Mouse (Mus musculus): ENCODE measurements around the gene Lrpap1. TPM values are rescaled to one million over a fixed set of nuclear protein-coding genes. Genes with fewer than 3 reads are reported as not detected.

Lrpap1 gene
- polyA plus RNA-seq, 1 experiment from 2014 or later: 112 TPM

DNA sequence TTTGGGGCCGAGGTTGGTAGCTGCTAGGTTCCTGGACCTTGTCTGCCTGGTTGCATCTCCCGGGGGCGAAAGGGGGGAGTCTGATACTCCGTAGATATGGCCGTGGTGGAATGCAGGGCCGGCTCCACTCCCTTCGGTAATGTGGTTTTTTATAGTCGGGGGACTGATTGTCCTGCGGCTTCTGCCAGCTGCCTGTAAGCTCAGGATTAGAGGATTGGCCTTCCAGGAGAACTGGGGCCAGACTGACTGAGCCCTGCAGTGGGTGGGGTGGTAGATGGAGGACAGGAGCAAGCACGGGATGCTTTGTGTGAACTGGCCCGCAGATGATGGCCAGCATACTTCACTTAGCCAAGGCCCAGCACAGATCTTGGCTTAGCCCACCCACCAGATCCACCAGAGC lies 32.3 kb downstream of the Lrpap1 start:
- H3K27me3 ChIP-seq: peaks cover 4% of the 10 kb centered on the region; the same call in 1 of the 2 replicates
- H3K4me1 ChIP-seq: peaks cover 6% of the 10 kb centered on the region; the same call in 1 of the 2 replicates
- no peak overlapping the region for H3K4me2 ChIP-seq (replicated peaks)
- H3K27ac ChIP-seq (replicated peaks): no peak overlapping the region
- H3K4me3 ChIP-seq: no peak overlapping the region
- no peaks in the 10 kb centered on the region for H3K9me3 ChIP-seq
- no peak overlapping the region for H3K9ac ChIP-seq (replicated peaks)
- WGBS: 89% methylated on average over 11 of the region's 11 CpGs
- no peak for ATAC-seq (ENCODE audit: low FRiP score, low read depth)
- no peaks in the 10 kb centered on the region for H3K36me3 ChIP-seq

DNA sequence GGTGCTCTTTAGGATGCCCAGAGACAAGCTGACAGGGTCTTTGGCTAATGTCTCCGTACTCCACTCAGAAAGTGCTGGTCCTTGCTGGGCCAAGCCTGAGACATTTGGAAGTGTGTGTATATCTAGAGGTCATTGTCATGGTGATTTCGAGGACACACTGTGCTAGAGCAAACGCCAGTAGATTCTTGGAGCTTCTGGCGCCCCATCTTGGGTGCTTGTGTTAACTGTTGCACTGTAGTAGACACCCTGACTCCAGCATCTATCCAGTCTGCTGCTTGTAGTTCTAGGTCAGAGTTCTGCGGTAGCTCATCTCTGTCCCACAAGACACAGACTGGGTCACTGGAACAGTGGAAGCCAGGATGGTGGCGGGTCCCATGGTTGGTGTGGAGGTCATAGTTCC lies 33.7 kb downstream of the Lrpap1 start:
- Histone ChIP-seq H3K27me3 (no peaks in the 10 kb centered on the region), H3K9ac (replicated peaks) (no peak overlapping the region), H3K36me3 (no peaks in the 10 kb centered on the region), H3K4me2 (replicated peaks) (no peak overlapping the region), H3K27ac (replicated peaks) (no peak overlapping the region), H3K4me3 (no peak overlapping the region), H3K9me3 (no peaks in the 10 kb centered on the region), H3K4me1 (peaks cover 6% of the 10 kb centered on the region; the same call in 1 of the 2 replicates)
- no peak for ATAC-seq (ENCODE audit: low FRiP score, low read depth)
- WGBS: 92% methylated on average over 6 of the region's 6 CpGs

DNA sequence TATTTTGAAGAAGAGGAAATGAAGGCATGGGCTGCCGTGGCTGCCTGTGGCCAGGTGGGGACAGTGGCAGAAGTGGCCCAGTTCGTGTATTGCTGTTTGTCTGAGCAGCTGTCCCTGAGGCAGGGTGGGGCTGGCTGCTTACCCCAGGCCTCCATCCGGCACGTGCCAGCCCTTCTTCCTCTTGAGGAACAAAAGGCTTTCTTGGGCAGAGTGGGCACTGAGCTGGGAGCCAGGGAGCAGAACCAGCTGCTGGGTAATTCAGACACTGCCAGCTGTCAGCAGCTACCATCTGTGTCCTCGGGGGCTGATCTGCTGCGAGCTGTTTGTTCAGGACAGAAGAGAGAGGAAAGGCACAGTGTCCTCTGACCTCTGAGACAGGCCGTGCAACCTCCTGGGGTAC lies 34.6 kb downstream of the Lrpap1 start:
- Histone ChIP-seq H3K36me3 (no peaks in the 10 kb centered on the region), H3K4me1 (peaks cover 6% of the 10 kb centered on the region; the same call in 1 of the 2 replicates), H3K9me3 (no peaks in the 10 kb centered on the region), H3K27me3 (no peaks in the 10 kb centered on the region), H3K9ac (replicated peaks) (no peak overlapping the region), H3K4me2 (replicated peaks) (no peak overlapping the region), H3K27ac (replicated peaks) (no peak overlapping the region), H3K4me3 (no peak overlapping the region)
- no peak for ATAC-seq (ENCODE audit: low FRiP score, low read depth)
- 64% methylated on average over 7 of the region's 7 CpGs for WGBS

DNA sequence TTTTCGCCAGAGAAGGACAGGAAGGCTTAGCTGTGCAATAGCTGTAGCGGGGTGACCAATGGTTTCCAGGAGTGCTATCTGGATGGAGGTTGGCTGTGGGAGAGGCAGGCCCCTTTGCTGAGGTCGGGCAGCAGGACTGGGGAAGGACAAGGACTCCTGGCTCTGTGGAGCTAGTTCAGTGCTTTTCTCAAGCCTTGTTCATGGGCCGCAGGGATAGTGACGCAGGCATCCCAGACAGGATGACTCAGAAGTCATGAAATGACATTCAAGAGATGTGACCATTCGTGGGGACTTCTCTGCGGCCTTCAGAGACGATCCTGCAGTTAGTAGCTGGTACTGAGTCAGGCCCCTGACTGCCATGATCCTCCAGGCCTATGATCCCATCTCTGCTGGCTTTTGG lies 35.3 kb downstream of the Lrpap1 start:
- Histone ChIP-seq H3K9ac (replicated peaks) (no peak overlapping the region), H3K4me3 (no peak overlapping the region), H3K27me3 (no peaks in the 10 kb centered on the region), H3K27ac (replicated peaks) (no peak overlapping the region), H3K36me3 (no peaks in the 10 kb centered on the region), H3K4me1 (peaks cover 6% of the 10 kb centered on the region; the same call in 1 of the 2 replicates), H3K4me2 (replicated peaks) (no peak overlapping the region), H3K9me3 (no peaks in the 10 kb centered on the region)
- 87% methylated on average over 8 of the region's 8 CpGs for WGBS
- no peak for ATAC-seq (ENCODE audit: low FRiP score, low read depth)

DNA sequence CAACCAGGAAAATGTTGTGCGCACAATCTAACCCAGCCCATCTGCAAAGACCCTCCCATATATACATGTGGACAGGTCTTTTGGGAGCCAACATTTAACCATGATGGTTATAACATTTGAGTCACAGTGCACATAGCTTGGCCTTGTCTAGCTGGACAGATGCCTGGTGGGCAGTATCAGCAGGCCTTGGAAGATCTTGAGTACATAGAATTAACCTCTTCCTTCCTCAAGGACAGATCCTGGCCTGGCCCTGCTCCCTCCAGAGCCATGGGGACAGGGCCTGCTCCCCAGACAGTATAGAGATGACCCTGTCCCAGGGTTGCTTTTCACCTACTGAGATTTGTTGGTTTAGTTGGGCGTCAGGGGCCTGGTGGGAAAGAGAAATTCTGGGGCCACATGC lies 35.7 kb downstream of the Lrpap1 start:
- Histone ChIP-seq H3K27me3 (no peaks in the 10 kb centered on the region), H3K9me3 (no peaks in the 10 kb centered on the region), H3K4me1 (peaks cover 6% of the 10 kb centered on the region; the same call in 1 of the 2 replicates), H3K27ac (replicated peaks) (no peak overlapping the region), H3K4me2 (replicated peaks) (no peak overlapping the region), H3K4me3 (no peak overlapping the region), H3K9ac (replicated peaks) (no peak overlapping the region), H3K36me3 (no peaks in the 10 kb centered on the region)
- 87% methylated on average over 2 of the region's 2 CpGs for WGBS
- no peak for ATAC-seq (ENCODE audit: low FRiP score, low read depth)

DNA sequence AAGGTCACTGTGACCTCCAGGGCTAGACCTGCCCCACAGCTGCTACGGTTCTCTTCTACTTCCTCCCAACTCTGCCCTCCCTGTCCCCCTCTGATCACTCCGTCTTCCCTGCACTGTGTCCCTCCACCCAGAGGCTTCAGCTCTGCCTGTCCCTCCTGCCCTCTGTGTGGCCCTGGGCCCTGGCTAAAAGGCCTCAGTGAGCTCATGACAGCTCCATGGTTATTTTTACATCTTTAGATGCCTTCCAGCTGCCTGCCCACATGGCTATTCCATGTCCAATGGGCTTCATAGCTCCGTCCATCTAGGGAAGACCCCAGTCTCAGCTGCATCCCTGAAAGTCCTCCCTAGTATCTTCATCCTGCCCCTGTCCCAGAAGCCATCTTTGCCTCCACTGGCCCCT lies 45.5 kb downstream of the Lrpap1 start:
- H3K4me2 ChIP-seq (replicated peaks): no peak overlapping the region
- no peaks in the 10 kb centered on the region for H3K36me3 ChIP-seq
- H3K27me3 ChIP-seq: peaks cover 45% of the 10 kb centered on the region
- no peaks in the 10 kb centered on the region for H3K9me3 ChIP-seq
- H3K4me3 ChIP-seq: no peak overlapping the region
- no peak overlapping the region for H3K27ac ChIP-seq (replicated peaks)
- peaks cover 16% of the 10 kb centered on the region for H3K4me1 ChIP-seq
- no peak overlapping the region for H3K9ac ChIP-seq (replicated peaks)
- ATAC-seq (ENCODE audit: low FRiP score, low read depth): no peak
- WGBS: 94% methylated on average over 3 of the region's 3 CpGs

DNA sequence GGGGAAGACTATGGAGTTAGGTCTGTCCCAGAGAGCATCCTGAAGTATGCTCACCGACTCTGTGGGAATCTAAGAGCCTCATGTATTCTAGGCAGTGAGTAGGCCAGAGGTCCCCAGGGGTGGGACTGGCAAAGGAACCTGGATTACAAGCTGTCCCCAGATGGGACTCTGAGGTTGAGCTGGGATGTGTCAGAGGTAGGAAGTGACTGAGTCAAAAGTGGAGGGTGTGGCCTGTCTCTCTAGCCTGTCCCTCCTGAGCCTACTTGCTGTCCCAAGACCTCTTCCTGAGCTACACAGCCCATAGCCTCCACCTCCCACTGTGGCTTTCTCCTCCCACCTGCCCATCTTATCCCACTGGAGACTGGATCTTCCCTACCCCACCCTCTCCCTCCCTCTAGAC lies 47.4 kb downstream of the Lrpap1 start:
- Histone ChIP-seq H3K4me2 (replicated peaks) (peak overlapping the region; percentile 92; the same call in 1 of the 2 replicates), H3K9me3 (no peaks in the 10 kb centered on the region)
- WGBS: 81% methylated on average over 1 of the region's 1 CpGs

DNA sequence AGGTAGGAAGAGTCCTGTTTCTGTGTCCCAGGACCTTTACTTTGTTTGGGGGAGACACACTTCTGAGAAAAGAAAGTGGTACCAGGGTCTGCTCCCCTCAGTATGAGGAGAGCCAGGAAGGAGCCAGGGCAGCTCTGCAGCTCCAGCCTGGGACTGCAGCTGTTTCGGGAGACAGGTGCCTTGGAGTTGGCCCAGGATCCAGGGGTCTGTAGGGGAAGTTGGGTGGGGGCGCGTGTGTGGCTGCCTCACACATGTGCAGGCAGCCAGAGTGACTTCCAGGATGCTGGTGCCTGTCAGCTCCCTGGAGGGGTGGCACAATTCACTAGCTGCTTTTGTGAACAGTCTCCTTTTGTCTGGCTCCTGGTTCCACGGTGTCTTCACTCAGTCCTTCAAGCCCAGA lies 48.0 kb downstream of the Lrpap1 start:
- 28% methylated on average over 4 of the region's 4 CpGs for WGBS
- peak overlapping the region; percentile 45 for H3K4me3 ChIP-seq
- no peaks in the 10 kb centered on the region for H3K9me3 ChIP-seq
- H3K9ac ChIP-seq (replicated peaks): peak overlapping the region; percentile 62; the same call in 1 of the 2 replicates
- peaks cover 49% of the 10 kb centered on the region for H3K27me3 ChIP-seq
- H3K4me2 ChIP-seq (replicated peaks): peak overlapping the region; percentile 92
- peaks cover 16% of the 10 kb centered on the region for H3K4me1 ChIP-seq
- no peak overlapping the region for H3K27ac ChIP-seq (replicated peaks)
- no peaks in the 10 kb centered on the region for H3K36me3 ChIP-seq
- no peak for ATAC-seq (ENCODE audit: low FRiP score, low read depth)

More for the DNA sequence above, 47.4 kb downstream of the Lrpap1 start:
- Histone ChIP-seq H3K4me3 (no peak overlapping the region), H3K4me1 (peaks cover 16% of the 10 kb centered on the region), H3K36me3 (no peaks in the 10 kb centered on the region), H3K9ac (replicated peaks) (no peak overlapping the region), H3K27ac (replicated peaks) (no peak overlapping the region), H3K27me3 (peaks cover 49% of the 10 kb centered on the region)
- no peak for ATAC-seq (ENCODE audit: low FRiP score, low read depth)

DNA sequence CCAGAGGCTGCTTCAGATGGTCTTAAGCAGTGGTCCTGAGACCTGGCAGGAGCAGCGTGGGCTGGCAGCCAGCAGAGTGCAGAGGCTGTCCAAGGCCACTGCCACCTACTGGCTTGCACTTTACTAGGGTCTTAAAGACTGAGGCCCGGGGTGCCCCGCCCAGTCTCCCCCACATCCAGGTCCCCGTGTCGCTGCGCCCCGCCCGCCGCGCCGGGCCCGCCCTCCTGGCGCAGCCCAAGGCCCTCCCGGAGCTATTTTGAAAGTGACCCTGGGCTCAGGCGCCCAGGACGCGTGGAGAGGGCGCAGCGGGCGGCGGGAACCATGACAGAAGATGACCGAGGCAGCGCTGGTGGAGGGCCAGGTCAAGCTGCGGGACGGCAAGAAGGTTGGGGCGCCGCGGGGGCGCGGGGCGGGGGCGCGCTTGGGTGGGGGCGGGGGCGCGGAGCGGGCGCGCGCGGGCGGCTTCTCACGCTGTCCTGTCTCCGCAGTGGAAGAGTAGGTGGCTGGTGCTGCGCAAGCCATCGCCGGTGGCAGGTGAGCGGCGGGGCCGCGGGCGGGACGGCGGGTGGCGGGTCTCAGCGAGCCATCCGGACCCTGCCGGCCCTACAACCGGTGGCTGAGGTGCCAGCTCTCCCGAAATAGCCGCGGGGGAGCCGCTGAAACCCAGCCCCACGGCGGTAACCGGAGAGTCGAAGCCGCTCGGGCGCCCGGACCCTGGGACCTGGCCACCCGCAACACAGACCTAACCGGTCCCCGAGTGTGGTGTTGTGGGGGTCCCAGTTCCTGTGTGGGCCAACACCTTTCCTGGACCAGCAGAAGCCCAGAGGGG lies 48.7 kb downstream of the Lrpap1 start, which contains the start of gene Dok7:
TSS of gene Dok7 (plus strand) at position 163 of the 829 bp plus-strand sequence.
- Histone ChIP-seq H3K36me3 (no peaks in the 10 kb centered on the region), H3K27me3 (peaks cover 49% of the 10 kb centered on the region), H3K4me3 (peak within 1 kb of the TSS; percentile 45), H3K4me2 (replicated peaks) (peak within 1 kb of the TSS; percentile 92), H3K4me1 (peaks cover 16% of the 10 kb centered on the region), H3K9me3 (no peaks in the 10 kb centered on the region), H3K27ac (replicated peaks) (no peak within 1 kb of the TSS), H3K9ac (replicated peaks) (peak within 1 kb of the TSS; percentile 62)
- peak; percentile 66 for ATAC-seq (ENCODE audit: low FRiP score, low read depth)
- 2% methylated on average over 57 of the region's 74 CpGs for WGBS

DNA sequence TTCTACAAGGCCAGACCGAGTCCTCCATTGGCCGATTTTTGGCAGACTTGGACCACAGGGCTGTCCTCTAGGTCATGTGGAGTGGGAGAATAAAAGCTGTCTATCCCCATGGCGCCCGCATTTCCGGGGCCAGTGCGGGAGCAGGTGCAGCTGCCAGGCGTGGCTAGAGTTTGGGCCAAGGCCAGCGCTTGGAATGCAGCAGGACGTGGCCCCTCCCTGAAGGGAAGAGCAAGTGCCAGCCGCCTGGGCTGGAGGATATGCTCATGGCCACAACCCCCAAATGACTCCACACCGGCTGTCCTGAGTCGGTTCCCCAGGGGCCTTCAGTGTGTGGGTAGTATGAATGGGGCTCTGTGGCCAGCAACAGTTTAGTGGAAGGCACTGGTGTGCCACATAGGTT lies 50.5 kb downstream of the Lrpap1 start:
- peaks cover 49% of the 10 kb centered on the region for H3K27me3 ChIP-seq
- WGBS: 80% methylated on average over 12 of the region's 12 CpGs
- no peak for ATAC-seq (ENCODE audit: low FRiP score, low read depth)

DNA sequence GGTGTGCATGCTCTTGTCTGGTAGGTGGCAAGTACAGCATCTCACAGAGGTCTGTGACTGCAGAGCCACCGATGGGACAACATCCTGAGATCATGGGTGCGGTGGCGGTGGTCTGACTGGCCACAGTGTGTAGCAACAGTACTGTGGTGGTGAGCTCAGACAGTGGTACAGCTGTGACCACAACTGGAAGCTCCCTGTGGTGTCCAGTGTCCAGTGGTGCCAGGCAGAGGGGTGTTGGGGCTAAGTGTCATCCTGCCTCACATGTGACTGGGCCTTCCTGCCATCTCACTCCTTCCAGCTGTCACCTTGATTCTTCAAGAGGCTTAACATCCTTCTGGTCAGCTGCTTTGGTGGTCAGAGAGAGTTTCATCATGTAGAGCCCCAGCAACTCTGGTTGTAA lies 50.9 kb downstream of the Lrpap1 start:
- Histone ChIP-seq H3K27ac (replicated peaks) (no peak overlapping the region), H3K36me3 (no peaks in the 10 kb centered on the region), H3K4me1 (peaks cover 16% of the 10 kb centered on the region), H3K4me3 (no peak overlapping the region), H3K27me3 (peaks cover 48% of the 10 kb centered on the region), H3K4me2 (replicated peaks) (no peak overlapping the region), H3K9me3 (no peaks in the 10 kb centered on the region), H3K9ac (replicated peaks) (no peak overlapping the region)
- no peak for ATAC-seq (ENCODE audit: low FRiP score, low read depth)
- WGBS: 89% methylated on average over 3 of the region's 3 CpGs

More for the DNA sequence above, 50.5 kb downstream of the Lrpap1 start:
- H3K9me3 ChIP-seq: no peaks in the 10 kb centered on the region
- H3K4me2 ChIP-seq (replicated peaks): no peak overlapping the region
- no peak overlapping the region for H3K9ac ChIP-seq (replicated peaks)
- H3K4me1 ChIP-seq: peaks cover 16% of the 10 kb centered on the region
- H3K36me3 ChIP-seq: no peaks in the 10 kb centered on the region
- H3K27ac ChIP-seq (replicated peaks): no peak overlapping the region
- H3K4me3 ChIP-seq: no peak overlapping the region

DNA sequence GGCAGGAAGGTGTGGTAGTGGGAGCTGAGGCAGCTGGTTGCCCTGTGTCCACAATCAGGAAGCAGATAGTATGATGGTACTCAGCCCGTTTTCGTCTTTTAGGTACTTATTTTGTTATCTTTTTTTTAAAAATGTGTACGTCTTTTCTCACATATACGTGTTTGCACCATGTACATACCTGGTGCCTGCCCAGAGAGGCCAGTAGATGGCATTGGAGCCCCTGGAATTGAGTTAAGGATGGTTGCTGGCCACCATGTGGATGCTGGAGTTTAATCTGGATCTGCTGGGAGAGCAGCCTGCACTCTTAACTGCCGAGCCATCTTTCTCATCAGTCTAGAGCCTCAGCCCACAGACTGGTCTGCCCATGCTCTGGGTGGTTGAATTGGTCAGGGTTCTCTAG lies 55.0 kb downstream of the Lrpap1 start:
- no peak for ATAC-seq (ENCODE audit: low FRiP score, low read depth)
- H3K36me3 ChIP-seq: no peaks in the 10 kb centered on the region
- no peak overlapping the region for H3K9ac ChIP-seq (replicated peaks)
- no peaks in the 10 kb centered on the region for H3K4me1 ChIP-seq
- no peak overlapping the region for H3K4me3 ChIP-seq
- 76% methylated on average over 5 of the region's 5 CpGs for WGBS
- no peak overlapping the region for H3K4me2 ChIP-seq (replicated peaks)
- H3K27ac ChIP-seq (replicated peaks): no peak overlapping the region
- no peaks in the 10 kb centered on the region for H3K9me3 ChIP-seq
- H3K27me3 ChIP-seq: peaks cover 7% of the 10 kb centered on the region

All from midbrain, embryonic 12.5 days (tissue).